8 mouse cellular contexts compared by ENCODE assay signal in genomic region chr12:65036892-65037545, GRCm38 (mm10). TPM values are rescaled to one million over a fixed set of nuclear protein-coding genes. Genes with fewer than 3 reads are reported as not detected.
A peak's percentile ranks its signal among the peaks of the same experiment; 100 is the strongest.
DNase-seq lines count a peak whose midpoint lies in the region; ATAC-seq and TF ChIP-seq lines count a peak whose summit lies in the region.

No protein-coding gene starts in this region.

- 19% methylated on average over 18 of the region's 18 CpGs for WGBS in neural tube, embryonic 11.5 days
- WGBS in hindbrain, embryonic 12.5 days = 18% methylated on average over 18 of the region's 18 CpGs
- 20% methylated on average over 18 of the region's 18 CpGs for WGBS in midbrain, embryonic 12.5 days

- H3K27me3 ChIP-seq in neural tube, embryonic 11.5 days (ENCODE audit: control insufficient read depth, insufficient read depth, low read length) = no peaks in the 10 kb centered on the region
- H3K27me3 ChIP-seq in hindbrain, embryonic 12.5 days = no peaks in the 10 kb centered on the region
- no peaks in the 10 kb centered on the region for H3K27me3 ChIP-seq in midbrain, embryonic 12.5 days

- H3K9me3 ChIP-seq in neural tube, embryonic 11.5 days (ENCODE audit: control insufficient read depth, low read length) = no peaks in the 10 kb centered on the region
- H3K9me3 ChIP-seq in hindbrain, embryonic 12.5 days (replicated peaks) = no peaks in the 10 kb centered on the region
- no peaks in the 10 kb centered on the region for H3K9me3 ChIP-seq in midbrain, embryonic 12.5 days

- H3K4me1 ChIP-seq in neural tube, embryonic 11.5 days (ENCODE audit: control insufficient read depth, insufficient read depth, low read length) = peaks cover 2% of the 10 kb centered on the region; the same call in 1 of the 2 replicates
- peaks cover 4% of the 10 kb centered on the region; the same call in 1 of the 2 replicates for H3K4me1 ChIP-seq in cortical plate, adult 2 months (ENCODE audit: control insufficient read depth, insufficient read depth, low read length)
- H3K4me1 ChIP-seq in hindbrain, embryonic 12.5 days = peaks cover 21% of the 10 kb centered on the region
- H3K4me1 ChIP-seq in midbrain, embryonic 12.5 days = peaks cover 17% of the 10 kb centered on the region

- H3K36me3 ChIP-seq in neural tube, embryonic 11.5 days (ENCODE audit: control insufficient read depth, insufficient read depth, low read length) = no peaks in the 10 kb centered on the region
- no peaks in the 10 kb centered on the region for H3K36me3 ChIP-seq in hindbrain, embryonic 12.5 days
- H3K36me3 ChIP-seq in midbrain, embryonic 12.5 days = no peaks in the 10 kb centered on the region

- ATAC-seq in neural tube, embryonic 11.5 days (ENCODE audit: insufficient read depth, low FRiP score, low TSS enrichment) = 0 out of 2 replicates have a peak, but pooled peaks have one; percentile 3
- no peak; the same call in none of the 2 replicates for ATAC-seq in hindbrain, embryonic 12.5 days (ENCODE audit: low FRiP score)
- no peak for ATAC-seq in midbrain, embryonic 12.5 days (ENCODE audit: low FRiP score, low read depth)

- no peak for TF ChIP-seq POLR2A in cortical plate, adult 2 months (IDR thresholded peaks at IDR 0.05; ENCODE audit: extremely low read depth, insufficient read depth, low read length)

- peak overlapping the region; percentile 90 for H3K9ac ChIP-seq in neural tube, embryonic 11.5 days (ENCODE audit: low read length)
- peak overlapping the region; percentile 88 for H3K9ac ChIP-seq in hindbrain, embryonic 12.5 days
- peak overlapping the region; percentile 84 for H3K9ac ChIP-seq in midbrain, embryonic 12.5 days (replicated peaks)

- TF ChIP-seq CTCF in cortical plate, adult 2 months (IDR thresholded peaks at IDR 0.05; ENCODE audit: extremely low read depth, insufficient read depth, low read length) = no peak

- peak; percentile 11 for DNase-seq in neural tube, embryonic 11.5 days (ENCODE audit: low spot score)
- no peak for DNase-seq in neural tube, embryonic 10.5 days (ENCODE audit: extremely low spot score, low spot score)
- DNase-seq in layer of hippocampus, postnatal 10 days (ENCODE audit: low spot score in 2 of 2) = no peak
- no peak for DNase-seq in cerebellum, adult 9-11 months
- no peak for DNase-seq in kidney, adult 18-20 months

- peak overlapping the region; percentile 91 for H3K4me3 ChIP-seq in neural tube, embryonic 11.5 days (ENCODE audit: low read depth, low read length)
- H3K4me3 ChIP-seq in cortical plate, adult 2 months (ENCODE audit: insufficient read depth, low read length) = peak overlapping the region; percentile 93
- peak overlapping the region; percentile 93 for H3K4me3 ChIP-seq in hindbrain, embryonic 12.5 days
- H3K4me3 ChIP-seq in midbrain, embryonic 12.5 days = peak overlapping the region; percentile 86

- H3K4me2 ChIP-seq in neural tube, embryonic 11.5 days (ENCODE audit: low read depth) = peak overlapping the region; percentile 55
- H3K4me2 ChIP-seq in hindbrain, embryonic 12.5 days (replicated peaks) = peak overlapping the region; percentile 56
- H3K4me2 ChIP-seq in midbrain, embryonic 12.5 days (replicated peaks) = peak overlapping the region; percentile 57

- H3K27ac ChIP-seq in neural tube, embryonic 11.5 days (ENCODE audit: low read depth, low read length) = no peak overlapping the region
- H3K27ac ChIP-seq in cortical plate, adult 2 months (ENCODE audit: insufficient read depth, low read length) = no peak overlapping the region
- H3K27ac ChIP-seq in hindbrain, embryonic 12.5 days = no peak overlapping the region
- H3K27ac ChIP-seq in midbrain, embryonic 12.5 days (replicated peaks) = no peak overlapping the region

RNA-seq across cellular contexts. Expression of gene Prpf39, which starts 0.9 kb away (rescaled TPM):
- 57.3 and 57.9 TPM in 2 replicates for polyA plus RNA-seq in neural tube, embryonic 11.5 days (2014; fragmentation: Nextera tagmentation; extraction: Ambion mirVana)
- polyA plus RNA-seq in cortical plate, adult 2 months (2012; rRNA removed) = 39.3 and 45.6 TPM in 2 replicates
- 63.4 and 71.3 TPM in 2 replicates for polyA plus RNA-seq in hindbrain, embryonic 12.5 days (2016; fragmentation: Nextera tagmentation; extraction: Ambion mirVana)
- 66.9 and 68.1 TPM in 2 replicates for polyA plus RNA-seq in midbrain, embryonic 12.5 days (2016; fragmentation: Nextera tagmentation; extraction: Ambion mirVana)
- 10 to 100 TPM; 45.3 to 48.7 TPM for total RNA-seq in layer of hippocampus, postnatal 10 days (2021)

RNA-seq across cellular contexts. Expression of gene Fkbp3, which starts 36.8 kb away (rescaled TPM):
- polyA plus RNA-seq in neural tube, embryonic 11.5 days (2014; fragmentation: Nextera tagmentation; extraction: Ambion mirVana) = 625 and 636 TPM in 2 replicates
- polyA plus RNA-seq in cortical plate, adult 2 months (2012; rRNA removed) = 244 and 271 TPM in 2 replicates
- 519 and 525 TPM in 2 replicates for polyA plus RNA-seq in hindbrain, embryonic 12.5 days (2016; fragmentation: Nextera tagmentation; extraction: Ambion mirVana)
- 619 and 629 TPM in 2 replicates for polyA plus RNA-seq in midbrain, embryonic 12.5 days (2016; fragmentation: Nextera tagmentation; extraction: Ambion mirVana)
- total RNA-seq in layer of hippocampus, postnatal 10 days (2021) = 100 to 1,000 TPM; 174 to 193 TPM

RNA-seq across cellular contexts. Expression of gene Fancm, which starts 38.4 kb away (rescaled TPM):
- 11.9 and 15.0 TPM in 2 replicates for polyA plus RNA-seq in neural tube, embryonic 11.5 days (2014; fragmentation: Nextera tagmentation; extraction: Ambion mirVana)
- polyA plus RNA-seq in cortical plate, adult 2 months (2012; rRNA removed) = 5.8 and 6.1 TPM in 2 replicates
- polyA plus RNA-seq in hindbrain, embryonic 12.5 days (2016; fragmentation: Nextera tagmentation; extraction: Ambion mirVana) = 15.1 and 17.5 TPM in 2 replicates
- polyA plus RNA-seq in midbrain, embryonic 12.5 days (2016; fragmentation: Nextera tagmentation; extraction: Ambion mirVana) = 14.3 and 15.9 TPM in 2 replicates
- 10 to 100 TPM; 12.8 to 13.7 TPM for total RNA-seq in layer of hippocampus, postnatal 10 days (2021)
